Mouse (Mus musculus): ENCODE measurements around the gene Relt. TPM values are rescaled to one million over a fixed set of nuclear protein-coding genes. Genes with fewer than 3 reads are reported as not detected.
A peak's percentile ranks its signal among the peaks of the same experiment; 100 is the strongest.

Relt gene
- polyA plus RNA-seq, 2 experiments: 3.2 to 8.5 TPM

GRCm38 (mm10) chr7:100897828-100898227 lies 34.6 kb upstream of the Relt start:
- Histone ChIP-seq H3K4me1 (ENCODE audit: control insufficient read depth, insufficient read depth, low read length) (peaks cover 18% of the 10 kb centered on the region), H3K4me2 (replicated peaks; ENCODE audit: low read depth, low read length, severe bottlenecking) (no peak overlapping the region), H3K9ac (ENCODE audit: low read depth, low read length, severe bottlenecking) (no peak overlapping the region), H3K9me3 (ENCODE audit: control insufficient read depth, low read length) (no peaks in the 10 kb centered on the region), H3K4me3 (replicated peaks; ENCODE audit: low read length) (no peak overlapping the region), H3K27me3 (ENCODE audit: control insufficient read depth, insufficient read depth, low read length) (no peaks in the 10 kb centered on the region), H3K27ac (replicated peaks; ENCODE audit: low read depth, low read length) (no peak overlapping the region), H3K36me3 (ENCODE audit: control insufficient read depth, insufficient read depth, low read length) (peaks cover 10% of the 10 kb centered on the region)
- no peak for DNase-seq (ENCODE audit: low spot score)
- TF ChIP-seq POLR2A (IDR thresholded peaks at IDR 0.05; ENCODE audit: borderline replicate concordance, extremely low read depth, insufficient read depth, insufficient read length): no peak
- no peak for ATAC-seq (ENCODE audit: low FRiP score, low read depth)
- WGBS: 80% methylated on average over 5 of the region's 5 CpGs

GRCm38 (mm10) chr7:100894833-100895226 lies 31.6 kb upstream of the Relt start:
- no peak for DNase-seq (ENCODE audit: low spot score)
- 3% methylated on average over 12 of the region's 12 CpGs for WGBS
- peak; percentile 1; the same call in 1 of the 2 replicates for ATAC-seq (ENCODE audit: low FRiP score, low read depth)

GRCm38 (mm10) chr7:100894057-100894832 lies 31.0 kb upstream of the Relt start:
- ATAC-seq (ENCODE audit: low FRiP score, low read depth) (peak; percentile 60), DNase-seq (ENCODE audit: low spot score) (no peak)
- Histone ChIP-seq H3K27me3 (ENCODE audit: control insufficient read depth, insufficient read depth, low read length) (no peaks in the 10 kb centered on the region), H3K4me1 (ENCODE audit: control insufficient read depth, insufficient read depth, low read length) (peaks cover 22% of the 10 kb centered on the region), H3K4me2 (replicated peaks; ENCODE audit: low read depth, low read length, severe bottlenecking) (peak overlapping the region; percentile 94), H3K27ac (replicated peaks; ENCODE audit: low read depth, low read length) (0 out of 2 replicates have a peak overlapping the region, but pooled peaks have one; percentile 6), H3K36me3 (ENCODE audit: control insufficient read depth, insufficient read depth, low read length) (peaks cover 18% of the 10 kb centered on the region), H3K9me3 (ENCODE audit: control insufficient read depth, low read length) (no peaks in the 10 kb centered on the region), H3K9ac (ENCODE audit: low read depth, low read length, severe bottlenecking) (peak overlapping the region; percentile 74), H3K4me3 (replicated peaks; ENCODE audit: low read length) (peak overlapping the region; percentile 51)
- TF ChIP-seq POLR2A (IDR thresholded peaks at IDR 0.05; ENCODE audit: borderline replicate concordance, extremely low read depth, insufficient read depth, insufficient read length): no peak
- WGBS: 5% methylated on average over 37 of the region's 53 CpGs

More at GRCm38 (mm10) chr7:100894833-100895226, 31.6 kb upstream of the Relt start:
- H3K4me2 ChIP-seq (replicated peaks; ENCODE audit: low read depth, low read length, severe bottlenecking): peak overlapping the region; percentile 94
- peaks cover 12% of the 10 kb centered on the region for H3K36me3 ChIP-seq (ENCODE audit: control insufficient read depth, insufficient read depth, low read length)
- no peak for TF ChIP-seq POLR2A (IDR thresholded peaks at IDR 0.05; ENCODE audit: borderline replicate concordance, extremely low read depth, insufficient read depth, insufficient read length)
- no peaks in the 10 kb centered on the region for H3K9me3 ChIP-seq (ENCODE audit: control insufficient read depth, low read length)
- H3K4me1 ChIP-seq (ENCODE audit: control insufficient read depth, insufficient read depth, low read length): peaks cover 22% of the 10 kb centered on the region
- H3K4me3 ChIP-seq (replicated peaks; ENCODE audit: low read length): peak overlapping the region; percentile 51
- no peak overlapping the region for H3K27ac ChIP-seq (replicated peaks; ENCODE audit: low read depth, low read length)
- peak overlapping the region; percentile 74 for H3K9ac ChIP-seq (ENCODE audit: low read depth, low read length, severe bottlenecking)
- H3K27me3 ChIP-seq (ENCODE audit: control insufficient read depth, insufficient read depth, low read length): no peaks in the 10 kb centered on the region

GRCm38 (mm10) chr7:100893249-100894056 lies 30.2 kb upstream of the Relt start:
- H3K4me1 ChIP-seq (ENCODE audit: control insufficient read depth, insufficient read depth, low read length): peaks cover 22% of the 10 kb centered on the region
- H3K4me3 ChIP-seq (replicated peaks; ENCODE audit: low read length): peak overlapping the region; percentile 51; the same call in 1 of the 2 replicates
- peak overlapping the region; percentile 94 for H3K4me2 ChIP-seq (replicated peaks; ENCODE audit: low read depth, low read length, severe bottlenecking)
- TF ChIP-seq POLR2A (IDR thresholded peaks at IDR 0.05; ENCODE audit: borderline replicate concordance, extremely low read depth, insufficient read depth, insufficient read length): no peak
- no peaks in the 10 kb centered on the region for H3K9me3 ChIP-seq (ENCODE audit: control insufficient read depth, low read length)
- no peak for ATAC-seq (ENCODE audit: low FRiP score, low read depth)
- DNase-seq (ENCODE audit: low spot score): no peak
- 70% methylated on average over 20 of the region's 20 CpGs for WGBS
- no peaks in the 10 kb centered on the region for H3K27me3 ChIP-seq (ENCODE audit: control insufficient read depth, insufficient read depth, low read length)
- H3K27ac ChIP-seq (replicated peaks; ENCODE audit: low read depth, low read length): no peak overlapping the region
- peaks cover 25% of the 10 kb centered on the region for H3K36me3 ChIP-seq (ENCODE audit: control insufficient read depth, insufficient read depth, low read length)
- H3K9ac ChIP-seq (ENCODE audit: low read depth, low read length, severe bottlenecking): peak overlapping the region; percentile 74; the same call in 1 of the 2 replicates

GRCm38 (mm10) chr7:100886535-100886934 lies 23.3 kb upstream of the Relt start:
- Histone ChIP-seq H3K4me1 (ENCODE audit: control insufficient read depth, insufficient read depth, low read length) (no peaks in the 10 kb centered on the region), H3K4me2 (replicated peaks; ENCODE audit: low read depth, low read length, severe bottlenecking) (no peak overlapping the region), H3K27me3 (ENCODE audit: control insufficient read depth, insufficient read depth, low read length) (no peaks in the 10 kb centered on the region), H3K36me3 (ENCODE audit: control insufficient read depth, insufficient read depth, low read length) (peaks cover 73% of the 10 kb centered on the region), H3K9me3 (ENCODE audit: control insufficient read depth, low read length) (no peaks in the 10 kb centered on the region), H3K4me3 (replicated peaks; ENCODE audit: low read length) (no peak overlapping the region), H3K9ac (ENCODE audit: low read depth, low read length, severe bottlenecking) (no peak overlapping the region), H3K27ac (replicated peaks; ENCODE audit: low read depth, low read length) (no peak overlapping the region)
- DNase-seq (ENCODE audit: low spot score): no peak
- WGBS: 27% methylated on average over 3 of the region's 3 CpGs
- ATAC-seq (ENCODE audit: low FRiP score, low read depth): no peak
- no peak for TF ChIP-seq POLR2A (IDR thresholded peaks at IDR 0.05; ENCODE audit: borderline replicate concordance, extremely low read depth, insufficient read depth, insufficient read length)
